Comparison of ENCODE assay signal across 7 mouse cellular contexts in genomic region chr15:68428444-68429228, GRCm38 (mm10).
DNase-seq lines count a peak whose midpoint lies in the region; ATAC-seq lines count a peak whose summit lies in the region.

No protein-coding gene starts in this region.

- ATAC-seq in frontal cortex, adult (ENCODE audit: low TSS enrichment): peak; percentile 91
- peak; percentile 85 for ATAC-seq in megakaryocyte progenitor cell, adult 5-6 weeks (replicated peaks; ENCODE audit: poor library complexity)

- DNase-seq in urinary bladder, postnatal 36 days (ENCODE audit: low spot score in 2 of 2): peak; percentile 3 to 9
- no peak for DNase-seq in urinary bladder, postnatal 10 days (ENCODE audit: low spot score)
- peak; percentile 65 to 75 for DNase-seq in cerebellum, adult 18-20 months
- peak; percentile 83 for DNase-seq in layer of hippocampus, adult 11-12 months (ENCODE audit: low spot score)
- peak; percentile 64 to 68 for DNase-seq in right cerebral cortex, postnatal 36 days (ENCODE audit: low spot score in 2 of 2)
